Mouse (Mus musculus): ENCODE results near the gene Pik3r6.

GRCm38 (mm10) chr11:68519362-68519761, 16.5 kb downstream of the Pik3r6 start:
- TF ChIP-seq CTCF (IDR thresholded peaks at IDR 0.05; ENCODE audit: control insufficient read depth, insufficient read depth, insufficient replicate concordance, low read depth, low read length) (no peak), POLR2A (IDR thresholded peaks at IDR 0.05; ENCODE audit: control insufficient read depth, low read depth, low read length) (no peak)

Data from testis, adult 2 months (tissue).